Mouse (Mus musculus) C2C12 (cell line): ENCODE measurements at regions not wholly inside any gene's neighbourhood (a gene's known extent, or its start where the extent isn't known, plus 50 kb on each side); places are given as distances from the start of the nearest gene placed in this dataset.

Experiments used
- CEBPB ChIP-seq: IDR thresholded peaks from one replicate; pipeline ENCODE4 v1.6.1; 2011; ENCODE audit warnings: low read depth, mild to moderate bottlenecking, control low read depth, moderate library complexity
- CTCF ChIP-seq: IDR thresholded peaks from one replicate; pipeline ENCODE4 v1.5.1; 2011; ENCODE audit not compliant: control insufficient read depth, insufficient read depth, insufficient read length
- MAX ChIP-seq: IDR thresholded peaks from one replicate; pipeline ENCODE4 v1.6.1; 2011; ENCODE audit warnings: mild to moderate bottlenecking, control low read depth
- MYOG ChIP-seq: IDR thresholded peaks from one replicate; pipeline ENCODE4 v1.6.1; 2011; ENCODE audit not compliant: control insufficient read depth, insufficient read length; ENCODE audit errors: extremely low read depth
- USF1 ChIP-seq: IDR thresholded peaks from one replicate; pipeline ENCODE4 v1.6.1; 2011; ENCODE audit warnings: low read depth, mild to moderate bottlenecking, control low read depth, moderate library complexity

DNA sequence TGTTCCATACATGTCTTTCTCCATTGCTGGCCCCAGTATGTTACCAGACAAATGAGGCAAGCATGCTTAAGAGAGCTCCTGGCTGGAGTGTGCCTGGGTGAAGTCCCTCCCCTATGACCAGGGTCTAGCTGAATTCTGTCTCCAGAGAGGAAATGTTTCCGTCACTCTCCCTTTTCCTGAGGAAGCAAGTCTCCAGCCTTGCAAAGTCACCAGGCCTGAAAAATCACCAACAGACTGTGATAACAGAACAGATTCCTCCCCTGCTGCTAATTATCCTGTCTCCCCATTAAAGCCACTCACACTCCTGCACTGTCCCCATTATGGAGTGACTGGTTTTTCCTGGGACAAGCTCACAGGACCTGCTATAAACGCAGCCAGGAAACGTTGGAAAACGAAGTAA lies 303.2 kb upstream of the Jag1 start:
- no peak for TF ChIP-seq CTCF
- TF ChIP-seq MYOG = no peak
- no peak for TF ChIP-seq USF1
- no peak for TF ChIP-seq MAX
- no peak for TF ChIP-seq CEBPB
